Mouse (Mus musculus) testis, adult 2 months (tissue): ENCODE measurements around the gene Lkaaear1.

Experiments
- CTCF ChIP-seq: fragments of 200-500 bp; IDR thresholded peaks from 2 replicates; pipeline ENCODE4 v1.5.1; 2012; ENCODE audit warnings: low read depth, mild to moderate bottlenecking, inconsistent platforms, low read length, moderate library complexity; ENCODE audit not compliant: control insufficient read depth, insufficient read depth, insufficient replicate concordance
- POLR2A ChIP-seq: fragments of 200-500 bp; IDR thresholded peaks from 2 replicates; pipeline ENCODE4 v1.6.1; 2012; ENCODE audit warnings: low read depth, mild to moderate bottlenecking, inconsistent platforms, low read length, moderate library complexity; ENCODE audit not compliant: control insufficient read depth

DNA sequence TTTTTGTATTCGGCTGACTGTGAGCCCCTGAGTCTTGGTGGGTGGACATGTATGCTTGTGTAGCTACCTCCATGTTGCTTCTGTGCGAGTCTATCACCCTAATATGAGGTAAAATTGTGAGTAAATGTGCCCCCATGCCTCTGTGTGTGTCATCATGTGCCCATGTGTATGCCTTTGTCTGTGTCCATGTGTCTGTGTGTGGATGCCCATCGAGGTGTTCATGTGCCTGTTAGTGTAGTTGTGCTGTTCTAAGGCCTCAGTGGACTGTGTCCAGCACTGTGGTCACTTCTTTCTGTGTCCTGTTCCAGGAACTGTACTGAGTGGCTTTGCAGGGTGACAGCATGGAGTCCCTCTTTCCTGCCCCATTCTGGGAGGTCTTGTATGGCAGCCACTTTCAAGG is 17.1 kb upstream of the Lkaaear1 start:
- TF ChIP-seq POLR2A (no peak), CTCF (no peak)
